Mouse (Mus musculus) lung, postnatal 0 days (tissue): ENCODE measurements at regions not wholly inside any gene's neighbourhood (a gene's known extent, or its start where the extent isn't known, plus 50 kb on each side); places are given as distances from the start of the nearest gene placed in this dataset.

Experiments
- ATAC-seq: fragments of 200-750 bp; cut with Nextera tagmentation; 2 replicates; pipeline ENCODE4 v1.8.0; 2017; ENCODE audit warnings: moderate library complexity
- DNase-seq: peaks from one replicate; pipeline ENCODE4 v3.0.0-alpha.2; 2016; ENCODE audit warnings: low spot score
- H3K27ac ChIP-seq: fragments of 300-500 bp; sonication (generic); 2 replicates; pipeline ENCODE4 v1.5.1; 2014; ENCODE audit warnings: antibody characterized with exemption, mild to moderate bottlenecking, low read length, mixed read lengths
- H3K27me3 ChIP-seq: fragments of 300-500 bp; sonication (generic); replicated peaks from 2 replicates; pipeline ENCODE4 v1.6.1; 2014; ENCODE audit warnings: low read length, mixed read lengths; ENCODE audit not compliant: insufficient read depth
- H3K36me3 ChIP-seq: fragments of 300-500 bp; sonication (generic); 2 replicates; pipeline ENCODE4 v1.6.1; 2014; ENCODE audit warnings: low read length, mixed read lengths; ENCODE audit not compliant: insufficient read depth
- H3K4me1 ChIP-seq: fragments of 300-500 bp; sonication (generic); 2 replicates; pipeline ENCODE4 v1.6.1; 2014; ENCODE audit warnings: antibody characterized with exemption, low read depth, low read length, mixed read lengths; ENCODE audit not compliant: insufficient read depth
- H3K4me2 ChIP-seq: fragments of 300-500 bp; sonication (generic); replicated peaks from 2 replicates; pipeline ENCODE4 v1.6.1; 2014; ENCODE audit warnings: low read depth, mild to moderate bottlenecking, low read length, moderate library complexity, mixed read lengths
- H3K4me3 ChIP-seq: fragments of 300-500 bp; sonication (generic); 2 replicates; pipeline ENCODE4 v1.5.1; 2014; ENCODE audit warnings: low read depth, low read length
- H3K9ac ChIP-seq: fragments of 300-500 bp; sonication (generic); replicated peaks from 2 replicates; pipeline ENCODE4 v1.6.1; 2014; ENCODE audit warnings: low read depth, mild to moderate bottlenecking
- H3K9me3 ChIP-seq: fragments of 300-500 bp; sonication (generic); 2 replicates; pipeline ENCODE4 v1.6.1; 2016; ENCODE audit warnings: low read length, mixed read lengths
- CTCF ChIP-seq: IDR thresholded peaks from 2 replicates; pipeline ENCODE4 v1.5.1; 2016; ENCODE audit warnings: antibody characterized with exemption, mild to moderate bottlenecking
- EP300 ChIP-seq: IDR thresholded peaks from 2 replicates; pipeline ENCODE4 v1.6.1; 2016; ENCODE audit warnings: antibody characterized with exemption, mild to moderate bottlenecking, control low read depth
- WGBS: fragments of 180-500 bp; shearing (Covaris S2); extraction: QIAGEN DNeasy Blood & Tissue Kit; methylation state at CpG from one replicate; pipeline ENCODE4 v1.1.7; 2014; 5-methylcytosine and 5-hydroxymethylcytosine counted together

DNA sequence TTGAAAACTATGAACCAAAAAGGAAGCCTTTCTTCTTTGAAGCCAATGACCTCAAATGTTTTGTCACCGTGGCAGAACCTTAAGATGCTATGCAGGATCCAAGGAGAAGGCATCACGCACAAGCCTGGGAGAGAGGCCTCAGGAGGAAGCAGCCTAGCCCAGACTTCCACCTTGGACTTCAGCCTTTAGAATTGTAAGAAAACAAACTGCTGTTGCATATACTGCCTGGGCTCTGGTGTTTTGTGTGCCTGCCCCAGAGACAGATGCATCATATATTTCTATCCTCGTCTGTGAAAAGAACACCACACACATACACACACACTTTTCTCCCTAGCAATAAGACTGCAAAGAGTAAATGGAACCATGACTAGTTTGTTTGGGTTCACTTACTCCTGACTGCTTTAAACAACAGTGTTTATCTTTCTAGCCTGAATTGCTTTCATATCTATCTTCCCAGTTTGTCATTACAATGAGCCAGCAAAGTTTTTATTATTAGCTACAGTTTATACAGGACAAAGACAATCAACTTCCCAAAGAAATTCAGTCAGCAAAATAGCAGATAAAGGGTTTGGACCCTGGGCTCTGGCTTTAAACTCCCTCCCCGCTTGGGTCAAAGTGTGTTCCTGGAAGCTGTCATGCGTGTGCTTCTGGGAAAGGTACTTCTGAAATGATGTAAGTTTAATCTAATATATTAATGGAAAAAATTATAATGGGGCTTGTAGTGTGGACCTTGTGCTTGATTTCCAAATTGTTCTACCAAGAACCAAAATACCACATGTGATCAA is 204.2 kb downstream of the Gm5447 start:
- TF ChIP-seq CTCF: no peak
- no peak for TF ChIP-seq EP300
- Histone ChIP-seq H3K27ac (no peak overlapping the region), H3K9ac (no peak overlapping the region), H3K4me3 (no peak overlapping the region), H3K4me2 (no peak overlapping the region), H3K27me3 (no peaks in the 10 kb centered on the region), H3K9me3 (no peaks in the 10 kb centered on the region), H3K4me1 (no peaks in the 10 kb centered on the region), H3K36me3 (no peaks in the 10 kb centered on the region)
- ATAC-seq (no peak), DNase-seq (peak; percentile 6)
- WGBS: 46% methylated on average over 5 of the region's 5 CpGs

DNA sequence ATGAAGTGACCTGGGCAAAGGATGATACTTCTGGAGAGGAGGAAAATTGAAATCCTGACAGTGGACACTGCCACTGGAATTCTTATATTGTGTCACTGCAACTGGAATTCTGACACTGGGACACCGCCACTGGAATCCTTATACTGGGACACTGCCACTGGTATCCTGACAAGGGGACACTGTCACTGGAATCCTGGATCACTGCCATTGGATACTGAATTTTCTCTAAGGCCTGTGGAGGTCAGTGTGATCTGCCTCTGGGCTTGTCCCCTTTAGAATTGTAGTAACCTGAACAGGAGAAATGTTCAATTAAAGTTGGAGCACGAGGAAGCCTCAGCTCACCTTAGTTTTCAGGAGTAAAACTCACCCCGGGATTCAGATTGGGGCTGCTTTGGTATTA is 205.0 kb downstream of the Gm5447 start:
- Histone ChIP-seq H3K4me1 (no peaks in the 10 kb centered on the region), H3K4me3 (no peak overlapping the region), H3K9ac (no peak overlapping the region), H3K27ac (no peak overlapping the region), H3K36me3 (no peaks in the 10 kb centered on the region), H3K9me3 (no peaks in the 10 kb centered on the region), H3K27me3 (no peaks in the 10 kb centered on the region), H3K4me2 (no peak overlapping the region)
- TF ChIP-seq EP300 (no peak), CTCF (no peak)
- ATAC-seq (no peak), DNase-seq (no peak)
- 71% methylated on average over 3 of the region's 3 CpGs for WGBS

DNA sequence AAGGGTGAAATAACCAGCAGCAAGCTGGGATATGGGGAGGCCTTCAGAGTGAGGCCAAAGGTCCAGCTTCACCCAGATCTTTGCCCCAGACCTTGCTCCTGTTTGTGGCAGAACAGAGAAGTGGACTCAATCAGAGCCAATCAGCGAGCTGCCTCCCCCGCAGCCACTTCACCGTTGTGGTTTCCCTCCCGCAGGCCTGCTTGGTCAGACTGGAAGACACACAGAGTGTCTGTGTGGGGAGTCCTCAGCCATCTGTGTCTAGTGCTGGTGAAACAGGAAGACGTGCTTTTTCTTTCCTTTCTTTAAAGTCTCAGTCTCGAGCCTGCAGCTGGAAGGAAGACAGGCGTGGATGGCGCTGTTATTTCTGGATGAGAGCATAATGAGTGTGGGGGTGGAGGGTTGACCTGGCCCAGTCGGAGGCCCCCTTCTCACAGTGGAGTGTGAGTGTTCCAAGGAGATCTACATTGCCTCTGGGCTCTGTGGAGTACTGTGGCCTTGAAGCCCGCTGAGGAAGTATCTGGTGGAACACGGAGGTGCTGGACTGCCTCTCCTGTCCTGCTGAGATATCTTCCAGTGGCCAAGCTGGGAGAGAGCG is 205.5 kb downstream of the Gm5447 start:
- H3K4me2 ChIP-seq: no peak overlapping the region
- H3K9me3 ChIP-seq: no peaks in the 10 kb centered on the region
- TF ChIP-seq EP300: no peak
- TF ChIP-seq CTCF: no peak
- no peaks in the 10 kb centered on the region for H3K4me1 ChIP-seq
- H3K27ac ChIP-seq: no peak overlapping the region
- no peak for ATAC-seq
- no peaks in the 10 kb centered on the region for H3K36me3 ChIP-seq
- peak; percentile 8 for DNase-seq
- no peak overlapping the region for H3K4me3 ChIP-seq
- no peaks in the 10 kb centered on the region for H3K27me3 ChIP-seq
- WGBS: 26% methylated on average over 12 of the region's 12 CpGs
- H3K9ac ChIP-seq: no peak overlapping the region

DNA sequence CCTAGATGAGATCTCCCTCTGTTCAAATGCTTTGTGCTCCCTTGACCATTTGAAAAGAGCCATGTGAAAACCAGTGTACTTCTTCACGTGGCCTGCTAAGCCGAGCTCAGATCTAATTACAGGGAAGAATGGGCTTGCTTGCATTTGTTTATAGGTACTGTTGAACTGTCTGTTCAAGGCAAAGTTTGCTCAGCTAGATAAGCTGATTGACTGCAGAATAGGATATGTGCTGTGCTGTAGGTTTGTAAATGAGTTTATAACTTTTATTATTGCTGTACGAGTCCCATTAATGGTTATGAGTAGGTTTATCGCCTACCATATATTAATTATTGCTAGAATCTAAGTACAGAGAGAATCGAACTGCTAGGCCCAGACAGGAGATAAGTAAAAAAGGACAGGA is 207.5 kb downstream of the Gm5447 start:
- Histone ChIP-seq H3K27me3 (no peaks in the 10 kb centered on the region), H3K36me3 (no peaks in the 10 kb centered on the region), H3K4me1 (no peaks in the 10 kb centered on the region), H3K4me2 (no peak overlapping the region), H3K9ac (no peak overlapping the region), H3K4me3 (no peak overlapping the region), H3K27ac (no peak overlapping the region), H3K9me3 (no peaks in the 10 kb centered on the region)
- DNase-seq (no peak), ATAC-seq (no peak)
- WGBS: 79% methylated on average over 5 of the region's 5 CpGs
- no peak for TF ChIP-seq CTCF

DNA sequence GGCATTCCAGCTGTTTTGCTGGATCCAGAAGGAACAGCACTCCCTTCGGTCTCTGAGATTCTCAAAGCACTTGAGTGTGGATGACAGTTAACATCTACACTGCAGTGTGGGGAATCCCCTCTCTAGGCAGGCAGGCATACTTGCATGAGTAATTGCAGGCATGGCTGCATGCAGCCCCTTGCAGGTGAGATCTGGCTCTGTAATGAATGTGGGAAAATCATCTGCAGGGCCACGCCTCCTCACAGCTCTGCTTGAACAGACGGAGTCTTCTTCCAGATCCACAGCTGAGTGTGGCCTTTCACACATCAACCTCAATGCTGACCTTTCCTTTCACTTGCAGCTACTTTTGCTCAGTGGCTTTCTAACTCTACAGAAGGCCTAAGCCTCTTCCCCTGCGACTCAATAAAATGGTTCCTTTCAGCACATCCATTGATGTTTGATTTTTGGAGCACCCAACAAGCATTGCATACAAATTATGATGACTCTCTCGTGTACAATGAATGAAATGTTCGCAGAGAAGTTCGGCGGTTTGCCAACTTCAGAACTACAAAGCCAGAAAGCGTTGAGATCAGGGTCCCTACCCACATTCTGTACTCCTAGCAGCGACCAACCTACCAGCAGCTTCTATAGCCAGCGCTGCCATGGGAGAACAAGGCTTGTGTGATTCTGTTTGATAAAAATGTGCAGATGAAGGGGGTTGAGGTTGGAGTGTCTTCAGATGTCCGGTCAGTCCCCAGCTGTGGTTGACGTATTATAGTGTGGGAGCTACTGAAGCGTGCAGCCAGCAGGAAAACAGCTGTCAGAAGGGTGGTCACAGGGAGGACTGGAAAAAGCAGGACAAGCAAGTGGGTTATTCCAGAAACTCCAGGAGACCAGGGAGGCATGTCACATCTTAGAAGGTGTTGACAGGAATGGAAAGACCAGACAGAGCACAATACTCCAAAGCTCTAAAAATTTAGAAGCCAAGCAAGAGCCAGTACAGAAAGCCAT is 211.1 kb downstream of the Gm5447 start:
- no peak overlapping the region for H3K4me3 ChIP-seq
- TF ChIP-seq CTCF (no peak), EP300 (no peak)
- peak; percentile 93 for ATAC-seq
- no peaks in the 10 kb centered on the region for H3K9me3 ChIP-seq
- no peak overlapping the region for H3K9ac ChIP-seq
- no peak overlapping the region for H3K27ac ChIP-seq
- 44% methylated on average over 14 of the region's 14 CpGs for WGBS
- H3K27me3 ChIP-seq: no peaks in the 10 kb centered on the region
- no peaks in the 10 kb centered on the region for H3K4me1 ChIP-seq
- no peak overlapping the region for H3K4me2 ChIP-seq
- H3K36me3 ChIP-seq: no peaks in the 10 kb centered on the region
- DNase-seq: peak; percentile 77
